ENCODE assay signal across 8 mouse cellular contexts in genomic region chr13:67844119-67844852, GRCm38 (mm10). TPM values are rescaled to one million over a fixed set of nuclear protein-coding genes. Genes with fewer than 3 reads are reported as not detected.
DNase-seq lines count a peak whose midpoint lies in the region; ATAC-seq lines count a peak whose summit lies in the region.

No protein-coding gene starts in this region.

- peak overlapping the region; percentile 45 for H3K4me3 ChIP-seq in hindbrain, embryonic 16.5 days (ENCODE audit: low read length)

- peak; percentile 5 to 31 for DNase-seq in spleen, adult 18-20 months
- DNase-seq in spleen, adult 12 weeks (ENCODE audit: low spot score) = no peak
- peak; percentile 78 for DNase-seq in cerebellum, adult 9-10 months
- DNase-seq in frontal cortex, postnatal 25 days (ENCODE audit: low spot score in 2 of 2) = peak; percentile 5 to 20
- peak; percentile 28 to 51 for DNase-seq in layer of hippocampus, postnatal 36 days
- peak; percentile 71 for DNase-seq in lung, postnatal 14 days
- peak; percentile 82 for DNase-seq in retina, embryonic 14.5 days (ENCODE audit: low spot score)

- H3K27ac ChIP-seq in hindbrain, embryonic 16.5 days (ENCODE audit: low read depth, low read length) = peak overlapping the region; percentile 62; the same call in 1 of the 2 replicates

- H3K9ac ChIP-seq in hindbrain, embryonic 16.5 days (ENCODE audit: low read depth, low read length) = peak overlapping the region; percentile 60

- H3K4me2 ChIP-seq in hindbrain, embryonic 16.5 days (ENCODE audit: low read length) = peak overlapping the region; percentile 57

- ATAC-seq in hindbrain, embryonic 16.5 days = peak; percentile 88

- WGBS in hindbrain, embryonic 16.5 days = 1% methylated on average over 13 of the region's 19 CpGs

- H3K36me3 ChIP-seq in hindbrain, embryonic 16.5 days (ENCODE audit: control insufficient read depth, insufficient read depth, low read length) = no peaks in the 10 kb centered on the region

- H3K27me3 ChIP-seq in hindbrain, embryonic 16.5 days (replicated peaks; ENCODE audit: control insufficient read depth, insufficient read depth, low read length) = no peaks in the 10 kb centered on the region

- peaks cover 3% of the 10 kb centered on the region; the same call in 1 of the 2 replicates for H3K4me1 ChIP-seq in hindbrain, embryonic 16.5 days (ENCODE audit: control insufficient read depth, insufficient read depth, low read depth, low read length)

- no peaks in the 10 kb centered on the region for H3K9me3 ChIP-seq in hindbrain, embryonic 16.5 days (ENCODE audit: control insufficient read depth, low read length)

RNA-seq across cellular contexts. Expression of gene Gm10037, which starts 13.4 kb away (rescaled TPM):
- 6.1 and 6.9 TPM in 2 replicates for polyA plus RNA-seq in hindbrain, embryonic 16.5 days (2015; fragmentation: Nextera tagmentation; extraction: Ambion mirVana)
- 10 to 100 TPM; 12.7 to 14.2 TPM for total RNA-seq in layer of hippocampus, postnatal 36 days (2021)

RNA-seq across cellular contexts. Expression of gene BC048507, which starts 18.8 kb away (rescaled TPM):
- not detected in 2 replicates for polyA plus RNA-seq in hindbrain, embryonic 16.5 days (2015; fragmentation: Nextera tagmentation; extraction: Ambion mirVana)
- total RNA-seq in layer of hippocampus, postnatal 36 days (2021) = not detected

RNA-seq across cellular contexts. Expression of gene Zfp273, which starts 30.7 kb away (rescaled TPM):
- 12.1 and 12.6 TPM in 2 replicates for polyA plus RNA-seq in hindbrain, embryonic 16.5 days (2015; fragmentation: Nextera tagmentation; extraction: Ambion mirVana)
- total RNA-seq in layer of hippocampus, postnatal 36 days (2021) = 1 to 10 TPM; 7.4 to 9.1 TPM
